Comparison of ENCODE assay signal across 17 mouse cellular contexts in genomic region chr4:84634751-84635150, GRCm38 (mm10). TPM values are rescaled to one million over a fixed set of nuclear protein-coding genes. Genes with fewer than 3 reads are reported as not detected.
A peak's percentile ranks its signal among the peaks of the same experiment; 100 is the strongest.
DNase-seq lines count a peak whose midpoint lies in the region; ATAC-seq lines count a peak whose summit lies in the region.
"Had no signal": no experiment of that assay in that cellular context is flagged by ENCODE, and none has a peak within 500 bp of the region (broad histone marks: within the 10 kb centered on the region; RNA-seq: fewer than 3 reads in every experiment).

No protein-coding gene starts in this region.

- H3K4me2 ChIP-seq in lung, embryonic 16.5 days (ENCODE audit: low read depth, low read length) = no peak overlapping the region
- no peak overlapping the region for H3K4me2 ChIP-seq in embryonic facial prominence, embryonic 11.5 days (ENCODE audit: low read depth, low read length)
- peak overlapping the region; percentile 34 for H3K4me2 ChIP-seq in limb, embryonic 12.5 days
- H3K4me2 ChIP-seq in stomach, embryonic 16.5 days (ENCODE audit: low read depth, low read length) = no peak overlapping the region
- H3K4me2 ChIP-seq: forebrain, embryonic 13.5 days; heart, embryonic 15.5 days had no signal

- peak overlapping the region; percentile 36 for H3K27ac ChIP-seq in lung, embryonic 16.5 days (ENCODE audit: low read length)
- peak overlapping the region; percentile 54 for H3K27ac ChIP-seq in embryonic facial prominence, embryonic 11.5 days (replicated peaks; ENCODE audit: low read depth, low read length)
- H3K27ac ChIP-seq in limb, embryonic 12.5 days = peak overlapping the region; percentile 84
- peak overlapping the region; percentile 58 for H3K27ac ChIP-seq in stomach, embryonic 16.5 days (ENCODE audit: low read length)
- H3K27ac ChIP-seq: forebrain, embryonic 13.5 days; heart, embryonic 15.5 days; hindbrain, postnatal 0 days had no signal

- H3K9ac ChIP-seq in lung, embryonic 16.5 days (ENCODE audit: low read length) = no peak overlapping the region
- peak overlapping the region; percentile 18; the same call in 1 of the 2 replicates for H3K9ac ChIP-seq in embryonic facial prominence, embryonic 11.5 days (replicated peaks; ENCODE audit: low read length)
- no peak overlapping the region for H3K9ac ChIP-seq in limb, embryonic 12.5 days (replicated peaks)
- no peak overlapping the region for H3K9ac ChIP-seq in stomach, embryonic 16.5 days (ENCODE audit: low read length)
- H3K9ac ChIP-seq: forebrain, embryonic 13.5 days; heart, embryonic 15.5 days had no signal

- H3K4me1 ChIP-seq in lung, embryonic 16.5 days (replicated peaks; ENCODE audit: control insufficient read depth, insufficient read depth, low read length) = peaks cover 12% of the 10 kb centered on the region
- peaks cover 8% of the 10 kb centered on the region for H3K4me1 ChIP-seq in embryonic facial prominence, embryonic 11.5 days (ENCODE audit: control insufficient read depth, insufficient read depth, low read length)
- H3K4me1 ChIP-seq in limb, embryonic 12.5 days (replicated peaks) = peaks cover 62% of the 10 kb centered on the region
- H3K4me1 ChIP-seq in stomach, embryonic 16.5 days (ENCODE audit: control insufficient read depth, insufficient read depth, low read length) = peaks cover 44% of the 10 kb centered on the region

- 37% methylated on average over 4 of the region's 4 CpGs for WGBS in lung, embryonic 16.5 days
- WGBS in embryonic facial prominence, embryonic 11.5 days = 15% methylated on average over 4 of the region's 4 CpGs
- 14% methylated on average over 4 of the region's 4 CpGs for whole genome bisulfite sequencing in limb, embryonic 12.5 days
- WGBS in stomach, embryonic 16.5 days = 35% methylated on average over 4 of the region's 4 CpGs

- no peaks in the 10 kb centered on the region for H3K27me3 ChIP-seq in lung, embryonic 16.5 days (ENCODE audit: control insufficient read depth, insufficient read depth, low read depth, low read length)
- H3K27me3 ChIP-seq in embryonic facial prominence, embryonic 11.5 days (ENCODE audit: control insufficient read depth, insufficient read depth, low read length) = no peaks in the 10 kb centered on the region
- H3K27me3 ChIP-seq in limb, embryonic 12.5 days = no peaks in the 10 kb centered on the region
- H3K27me3 ChIP-seq in stomach, embryonic 16.5 days (ENCODE audit: control insufficient read depth, insufficient read depth, low read length) = no peaks in the 10 kb centered on the region
- H3K27me3 ChIP-seq: heart, embryonic 15.5 days had no signal

- H3K4me3 ChIP-seq in lung, embryonic 16.5 days (ENCODE audit: low read length) = no peak overlapping the region
- H3K4me3 ChIP-seq in embryonic facial prominence, embryonic 11.5 days (ENCODE audit: low read depth, low read length) = no peak overlapping the region
- H3K4me3 ChIP-seq in limb, embryonic 12.5 days (replicated peaks) = no peak overlapping the region
- H3K4me3 ChIP-seq in stomach, embryonic 16.5 days (replicated peaks; ENCODE audit: low read length) = no peak overlapping the region
- H3K4me3 ChIP-seq: forebrain, embryonic 13.5 days; heart, embryonic 15.5 days had no signal

- peak; percentile 15; the same call in 1 of the 2 replicates for ATAC-seq in lung, embryonic 16.5 days (ENCODE audit: low read depth)
- ATAC-seq in embryonic facial prominence, embryonic 11.5 days (replicated peaks; ENCODE audit: insufficient number of reproducible peaks, low FRiP score, low TSS enrichment, low read depth) = no peak
- peak; percentile 26; the same call in 1 of the 2 replicates for ATAC-seq in limb, embryonic 12.5 days (ENCODE audit: insufficient number of reproducible peaks, insufficient read depth, low FRiP score, low TSS enrichment, low read depth)
- peak; percentile 75 for ATAC-seq in stomach, embryonic 16.5 days (ENCODE audit: insufficient read depth, low FRiP score)
- ATAC-seq: forebrain, embryonic 13.5 days; hindbrain, postnatal 0 days had no signal

- intact Hi-C loops in heart, postnatal 10 days (cut with DNase I) = no loop called here

- DNase-seq in lung, postnatal 25 days (ENCODE audit: low spot score) = no peak
- DNase-seq in embryonic facial prominence, embryonic 11.5 days (ENCODE audit: low spot score) = peak; percentile 32
- no peak for DNase-seq in c-Kit-positive CD71-positive TER-119-positive erythroid progenitor cells, embryonic 14.5 days (ENCODE audit: low spot score)
- no peak for DNase-seq in frontal cortex, adult 2 months (ENCODE audit: extremely low spot score in 1 of 2, low spot score in 1 of 2)
- no peak for DNase-seq in heart, postnatal 10 days
- DNase-seq: adrenal gland, adult 2 months; cerebellum, postnatal 25 days; gastrocnemius, postnatal 10 days; kidney, postnatal 25 days; liver; thymus, postnatal 4 days had no signal

- H3K36me3 ChIP-seq in lung, embryonic 16.5 days (ENCODE audit: control insufficient read depth, insufficient read depth, low read length) = no peaks in the 10 kb centered on the region
- no peaks in the 10 kb centered on the region for H3K36me3 ChIP-seq in embryonic facial prominence, embryonic 11.5 days (replicated peaks; ENCODE audit: control insufficient read depth, insufficient read depth, low read depth, low read length)
- H3K36me3 ChIP-seq in limb, embryonic 12.5 days = no peaks in the 10 kb centered on the region
- no peaks in the 10 kb centered on the region for H3K36me3 ChIP-seq in stomach, embryonic 16.5 days (ENCODE audit: control insufficient read depth, insufficient read depth, low read length)
- H3K36me3 ChIP-seq: heart, embryonic 15.5 days had no signal

- H3K9me3 ChIP-seq in lung, embryonic 16.5 days (ENCODE audit: control insufficient read depth, low read length) = no peaks in the 10 kb centered on the region
- H3K9me3 ChIP-seq in embryonic facial prominence, embryonic 11.5 days (replicated peaks; ENCODE audit: control insufficient read depth, low read length) = no peaks in the 10 kb centered on the region
- H3K9me3 ChIP-seq in limb, embryonic 12.5 days = no peaks in the 10 kb centered on the region
- H3K9me3 ChIP-seq in stomach, embryonic 16.5 days (replicated peaks; ENCODE audit: control insufficient read depth, low read length) = no peaks in the 10 kb centered on the region
- H3K9me3 ChIP-seq: forebrain, embryonic 13.5 days; heart, embryonic 15.5 days had no signal

RNA-seq across cellular contexts. Expression of gene Bnc2, which starts 40.3 kb away (rescaled TPM):
- 3.4 and 3.7 TPM in 2 replicates for polyA plus RNA-seq in lung, embryonic 16.5 days (2015; fragmentation: Nextera tagmentation; extraction: Ambion mirVana)
- 21.5 and 22.2 TPM in 2 replicates for polyA plus RNA-seq in embryonic facial prominence, embryonic 11.5 days (2014; fragmentation: Nextera tagmentation; extraction: Ambion mirVana)
- 25.2 and 25.6 TPM in 2 replicates for polyA plus RNA-seq in limb, embryonic 12.5 days (2016; fragmentation: Nextera tagmentation; extraction: Ambion mirVana)
- 17.2 and 18.5 TPM in 2 replicates for polyA plus RNA-seq in stomach, embryonic 16.5 days (2015; fragmentation: Nextera tagmentation; extraction: Ambion mirVana)
- polyA plus RNA-seq in frontal cortex, adult 2 months (2012; rRNA removed) = 0.80 and 0.84 TPM in 2 replicates
- total RNA-seq in heart, postnatal 10 days (2021) = 1 to 10 TPM; 3.3 to 3.7 TPM
